Mouse (Mus musculus) CH12.LX (cell line): Measurements from ENCODE around the gene Rmi2.
A peak's percentile ranks its signal among the peaks of the same experiment; 100 is the strongest.

Source experiments
- BHLHE40 ChIP-seq: IDR thresholded peaks from 2 replicates; pipeline ENCODE4 v1.6.1; 2011; ENCODE audit warnings: mild to moderate bottlenecking, low read depth, low read length, improper control_type of control experiment
- CHD1 ChIP-seq: IDR thresholded peaks from 2 replicates; pipeline ENCODE4 v1.6.1; 2012; ENCODE audit warnings: low read depth, low read length, improper control_type of control experiment, inconsistent platforms
- CTCF ChIP-seq, 2 experiments: IDR thresholded peaks in 1 of 2; conservative IDR thresholded peaks in 1 of 2; 2 replicates each; pipeline ENCODE4 v1.5.1; 2011 to 2012; ENCODE audit warnings: low read depth in 2 of 2, low read length in 2 of 2, improper control_type of control experiment in 1 of 2, inconsistent platforms in 1 of 2, mild to moderate bottlenecking in 1 of 2, moderate library complexity in 1 of 2
- EP300 ChIP-seq: IDR thresholded peaks from 2 replicates; pipeline ENCODE4 v1.6.1; 2011; ENCODE audit warnings: low read length, improper control_type of control experiment
- HCFC1 ChIP-seq: IDR thresholded peaks from 2 replicates; pipeline ENCODE4 v1.6.1; 2012; ENCODE audit warnings: low read depth, mild to moderate bottlenecking, inconsistent platforms, low read length, improper control_type of control experiment
- MEF2A ChIP-seq: IDR thresholded peaks from 2 replicates; pipeline ENCODE4 v1.6.1; 2014; ENCODE audit warnings: low read depth, mild to moderate bottlenecking, inconsistent platforms, low read length, improper control_type of control experiment, borderline replicate concordance
- POLR2A ChIP-seq: IDR thresholded peaks from 2 replicates; pipeline ENCODE4 v1.6.1; 2011; ENCODE audit warnings: low read depth, mild to moderate bottlenecking, improper control_type of control experiment, low read length
- POLR2AphosphoS2 ChIP-seq: IDR thresholded peaks from 2 replicates; pipeline ENCODE4 v1.6.1; 2011; ENCODE audit warnings: low read depth, low read length, improper control_type of control experiment
- RAD21 ChIP-seq: IDR thresholded peaks from 2 replicates; pipeline ENCODE4 v1.6.1; 2011; ENCODE audit warnings: low read depth, mild to moderate bottlenecking, low read length, improper control_type of control experiment, moderate library complexity
- SIN3A ChIP-seq: IDR thresholded peaks from 2 replicates; pipeline ENCODE4 v1.6.1; 2012; ENCODE audit warnings: low read length, improper control_type of control experiment, inconsistent platforms
- TBP ChIP-seq: conservative IDR thresholded peaks from 2 replicates; pipeline ENCODE4 v1.6.1; 2011; ENCODE audit warnings: low read depth, low read length, improper control_type of control experiment
- UBTF ChIP-seq: IDR thresholded peaks from 2 replicates; pipeline ENCODE4 v1.6.1; 2012; ENCODE audit warnings: low read depth, mild to moderate bottlenecking, inconsistent platforms, low read length, improper control_type of control experiment, moderate library complexity
- USF1 ChIP-seq: IDR thresholded peaks from 2 replicates; pipeline ENCODE4 v1.6.1; 2014; ENCODE audit warnings: low read depth, mild to moderate bottlenecking, inconsistent platforms, low read length, improper control_type of control experiment
- ZMIZ1 ChIP-seq: IDR thresholded peaks from 2 replicates; pipeline ENCODE4 v1.6.1; 2012; ENCODE audit warnings: low read depth, mild to moderate bottlenecking, inconsistent platforms, low read length, improper control_type of control experiment

GRCm38 (mm10) chr16:10834542-10834910 lies 333 bp upstream of the Rmi2 start:
- TF ChIP-seq RAD21, result no peak
- no peak for TF ChIP-seq BHLHE40
- peak; percentile 27; the same call in 1 of the 2 replicates for TF ChIP-seq EP300
- TF ChIP-seq CTCF (conservative IDR thresholded peaks at IDR 0.05 in 1 of 2, IDR thresholded peaks at IDR 0.05 in 1 of 2; ENCODE audit: low read depth in 2 of 2, low read length in 2 of 2), result no peak
- no peak for TF ChIP-seq USF1
- TF ChIP-seq POLR2A, result no peak
- peak; percentile 94; the same call in 1 of the 2 replicates for TF ChIP-seq CHD1
- no peak for TF ChIP-seq UBTF
- TF ChIP-seq MEF2A, result no peak
- no peak; the same call in 1 of the 2 replicates for TF ChIP-seq POLR2AphosphoS2
- no peak for TF ChIP-seq ZMIZ1
- TF ChIP-seq HCFC1, result no peak
- TF ChIP-seq SIN3A, result peak; percentile 11; the same call in 1 of the 2 replicates
- peak; percentile 85 for TF ChIP-seq TBP
